In genomic region chr7:31055883-31056282, GRCm38 (mm10) we compare ENCODE assay signal across 8 mouse cellular contexts. TPM values are rescaled to one million over a fixed set of nuclear protein-coding genes. Genes with fewer than 3 reads are reported as not detected.
DNase-seq lines count a peak whose midpoint lies in the region; ATAC-seq and TF ChIP-seq lines count a peak whose summit lies in the region.
"Had no signal": no experiment of that assay in that cellular context is flagged by ENCODE, and none has a peak within 500 bp of the region (broad histone marks: within the 10 kb centered on the region; RNA-seq: fewer than 3 reads in every experiment).

No protein-coding gene starts in this region.

- no peaks in the 10 kb centered on the region for H3K9me3 ChIP-seq in heart, embryonic 13.5 days
- H3K9me3 ChIP-seq in hindbrain, embryonic 12.5 days (replicated peaks), result no peaks in the 10 kb centered on the region
- H3K9me3 ChIP-seq: midbrain, embryonic 13.5 days had no signal

- peaks cover 3% of the 10 kb centered on the region for H3K36me3 ChIP-seq in liver, adult 2 months (ENCODE audit: control insufficient read depth, insufficient read depth, low read length)
- H3K36me3 ChIP-seq in heart, embryonic 13.5 days, result no peaks in the 10 kb centered on the region
- no peaks in the 10 kb centered on the region for H3K36me3 ChIP-seq in hindbrain, embryonic 12.5 days
- H3K36me3 ChIP-seq: midbrain, embryonic 13.5 days had no signal

- no peaks in the 10 kb centered on the region for H3K27me3 ChIP-seq in liver, adult 2 months (ENCODE audit: control insufficient read depth, insufficient read depth, low read length)
- H3K27me3 ChIP-seq in heart, embryonic 13.5 days (replicated peaks), result peaks cover 26% of the 10 kb centered on the region
- peaks cover 40% of the 10 kb centered on the region for H3K27me3 ChIP-seq in hindbrain, embryonic 12.5 days

- peak overlapping the region; percentile 69 for H3K4me2 ChIP-seq in heart, embryonic 13.5 days
- no peak overlapping the region for H3K4me2 ChIP-seq in hindbrain, embryonic 12.5 days (replicated peaks)
- H3K4me2 ChIP-seq: midbrain, embryonic 13.5 days had no signal

- peaks cover 32% of the 10 kb centered on the region for H3K4me1 ChIP-seq in liver, adult 2 months (ENCODE audit: control insufficient read depth, insufficient read depth, low read length)
- H3K4me1 ChIP-seq in heart, embryonic 13.5 days, result peaks cover 59% of the 10 kb centered on the region
- H3K4me1 ChIP-seq in hindbrain, embryonic 12.5 days, result peaks cover 51% of the 10 kb centered on the region

- no peak for TF ChIP-seq POLR2A in liver, adult 2 months (IDR thresholded peaks at IDR 0.05; ENCODE audit: extremely low read depth, insufficient read depth, low read length)

- no peak for TF ChIP-seq CTCF in liver, adult 2 months (IDR thresholded peaks at IDR 0.05; ENCODE audit: low read depth, low read length)

- ATAC-seq in heart, embryonic 13.5 days (ENCODE audit: extremely low read depth, insufficient number of reproducible peaks, low FRiP score, low TSS enrichment), result no peak
- ATAC-seq in hindbrain, embryonic 12.5 days (ENCODE audit: low FRiP score), result no peak
- ATAC-seq: midbrain, embryonic 13.5 days had no signal

- no peak overlapping the region for H3K4me3 ChIP-seq in liver, adult 2 months (ENCODE audit: insufficient read depth, low read depth, low read length)
- no peak overlapping the region for H3K4me3 ChIP-seq in heart, embryonic 13.5 days
- H3K4me3 ChIP-seq in hindbrain, embryonic 12.5 days, result no peak overlapping the region
- H3K4me3 ChIP-seq: midbrain, embryonic 13.5 days had no signal

- peak; percentile 99 for DNase-seq in liver, adult 2 months (ENCODE audit: extremely low read depth, low read depth, low spot score)
- no peak for DNase-seq in liver
- peak; percentile 40 for DNase-seq in kidney, postnatal 10 days
- peak; percentile 37 for DNase-seq in mesoderm, embryonic 11.5 days (ENCODE audit: low read depth, low spot score)
- no peak for DNase-seq in right cerebral cortex, postnatal 14 days

- peak overlapping the region; percentile 45; the same call in 1 of the 2 replicates for H3K9ac ChIP-seq in liver, adult 2 months (ENCODE audit: low read depth, low read length)
- H3K9ac ChIP-seq in heart, embryonic 13.5 days, result peak overlapping the region; percentile 82
- no peak overlapping the region for H3K9ac ChIP-seq in hindbrain, embryonic 12.5 days
- H3K9ac ChIP-seq: midbrain, embryonic 13.5 days had no signal

- 20% methylated on average over 3 of the region's 4 CpGs for WGBS in liver, adult 2 months
- WGBS in heart, embryonic 13.5 days, result 27% methylated on average over 3 of the region's 4 CpGs
- 5% methylated on average over 2 of the region's 4 CpGs for WGBS in hindbrain, embryonic 12.5 days

- H3K27ac ChIP-seq in liver, adult 2 months (replicated peaks; ENCODE audit: insufficient read depth, low read depth, low read length), result peak overlapping the region; percentile 98
- peak overlapping the region; percentile 94 for H3K27ac ChIP-seq in heart, embryonic 13.5 days (replicated peaks)
- no peak overlapping the region for H3K27ac ChIP-seq in hindbrain, embryonic 12.5 days
- H3K27ac ChIP-seq: midbrain, embryonic 13.5 days had no signal

- 0 out of 2 replicates have a peak, but pooled peaks cover 2% of the 10 kb centered on the region for H3K79me2 ChIP-seq in liver, adult 2 months (ENCODE audit: control insufficient read depth, insufficient read depth, low read length)

RNA-seq across cellular contexts. Expression of gene Fxyd1, which starts 1.1 kb away (rescaled TPM):
- 127 and 154 TPM in 2 replicates for total RNA-seq in liver, adult 2 months (2014; rRNA removed)
- 1,507 and 1,555 TPM in 2 replicates for polyA plus RNA-seq in liver, adult 2 months (2012; rRNA removed)
- polyA plus RNA-seq in heart, embryonic 13.5 days (2015; fragmentation: Nextera tagmentation; extraction: Ambion mirVana), result 1,042 and 1,184 TPM in 2 replicates
- polyA plus RNA-seq in hindbrain, embryonic 12.5 days (2016; fragmentation: Nextera tagmentation; extraction: Ambion mirVana), result 25.3 and 34.7 TPM in 2 replicates

RNA-seq across cellular contexts. Expression of gene Lgi4, which starts 3.3 kb away (rescaled TPM):
- 0.07 and 0.18 TPM in 2 replicates for total RNA-seq in liver, adult 2 months (2014; rRNA removed)
- polyA plus RNA-seq in liver, adult 2 months (2012; rRNA removed), result 0.04 and 0.09 TPM in 2 replicates
- polyA plus RNA-seq in heart, embryonic 13.5 days (2015; fragmentation: Nextera tagmentation; extraction: Ambion mirVana), result 0.19 and 0.21 TPM in 2 replicates
- 2.1 TPM in 2 replicates for polyA plus RNA-seq in hindbrain, embryonic 12.5 days (2016; fragmentation: Nextera tagmentation; extraction: Ambion mirVana)

RNA-seq across cellular contexts. Expression of gene Fxyd7, which starts 4.6 kb away (rescaled TPM):
- total RNA-seq in liver, adult 2 months (2014; rRNA removed), result 0.47 TPM in 1 of 2 replicates, not detected in the other
- polyA plus RNA-seq in liver, adult 2 months (2012; rRNA removed), result 0.40 and 0.92 TPM in 2 replicates
- 2.0 and 3.6 TPM in 2 replicates for polyA plus RNA-seq in heart, embryonic 13.5 days (2015; fragmentation: Nextera tagmentation; extraction: Ambion mirVana)
- 26.3 and 29.8 TPM in 2 replicates for polyA plus RNA-seq in hindbrain, embryonic 12.5 days (2016; fragmentation: Nextera tagmentation; extraction: Ambion mirVana)

RNA-seq across cellular contexts. Expression of gene Fxyd5, which starts 13.6 kb away (rescaled TPM):
- total RNA-seq in liver, adult 2 months (2014; rRNA removed), result 3.6 and 3.8 TPM in 2 replicates
- polyA plus RNA-seq in liver, adult 2 months (2012; rRNA removed), result 5.4 and 7.8 TPM in 2 replicates
- 35.5 and 39.2 TPM in 2 replicates for polyA plus RNA-seq in heart, embryonic 13.5 days (2015; fragmentation: Nextera tagmentation; extraction: Ambion mirVana)
- 9.6 and 10.4 TPM in 2 replicates for polyA plus RNA-seq in hindbrain, embryonic 12.5 days (2016; fragmentation: Nextera tagmentation; extraction: Ambion mirVana)

RNA-seq across cellular contexts. Expression of gene Fxyd3, which starts 20.6 kb away (rescaled TPM):
- total RNA-seq in liver, adult 2 months (2014; rRNA removed), result 0.27 and 0.46 TPM in 2 replicates
- 0.50 and 0.83 TPM in 2 replicates for polyA plus RNA-seq in liver, adult 2 months (2012; rRNA removed)
- polyA plus RNA-seq in heart, embryonic 13.5 days (2015; fragmentation: Nextera tagmentation; extraction: Ambion mirVana), result 2.0 and 2.2 TPM in 2 replicates
- 5.5 and 12.3 TPM in 2 replicates for polyA plus RNA-seq in hindbrain, embryonic 12.5 days (2016; fragmentation: Nextera tagmentation; extraction: Ambion mirVana)

Comparison
In these comparisons a context has a peak if more than half of its experiments do, and no peak if none do; other contexts are left out.
1. DNase-seq: peak in liver, adult 2 months (single experiment), kidney, postnatal 10 days (single experiment) and mesoderm, embryonic 11.5 days (single experiment); none in liver (single experiment) and right cerebral cortex, postnatal 14 days (single experiment).
2. RNA of gene Fxyd1, which starts 1.1 kb away (polyA plus RNA-seq): 1,507 to 1,555 TPM in liver, adult 2 months and 1,042 to 1,184 TPM in heart, embryonic 13.5 days; 25.3 to 34.7 TPM in hindbrain, embryonic 12.5 days; every median in the first group is over 10 times any median in the second.